Mouse (Mus musculus) stomach, embryonic 15.5 days (tissue): ENCODE measurements at regions not wholly inside any gene's neighbourhood (a gene's known extent, or its start where the extent isn't known, plus 50 kb on each side); places are given as distances from the start of the nearest gene placed in this dataset.
A peak's percentile ranks its signal among the peaks of the same experiment; 100 is the strongest.
"Not testable (repeated sequence)": the region's sequence is repeated elsewhere in the genome, so short reads cannot be mapped to it uniquely, and the experiment has no call there.

Source experiments
- ATAC-seq: fragments of 200-750 bp; cut with Nextera tagmentation; 2 replicates; pipeline ENCODE4 v1.8.0; 2017; ENCODE audit warnings: low read depth, moderate number of reproducible peaks, moderate TSS enrichment; ENCODE audit not compliant: insufficient read depth, low FRiP score
- H3K27ac ChIP-seq: fragments of 300-500 bp; sonication (generic); 2 replicates; pipeline ENCODE4 v1.5.1; 2015; ENCODE audit warnings: mild to moderate bottlenecking, inconsistent platforms
- H3K27me3 ChIP-seq: fragments of 300-500 bp; sonication (generic); replicated peaks from 2 replicates; pipeline ENCODE4 v1.6.1; 2015; ENCODE audit warnings: inconsistent platforms
- H3K36me3 ChIP-seq: fragments of 300-500 bp; sonication (generic); 2 replicates; pipeline ENCODE4 v1.6.1; 2015; ENCODE audit warnings: inconsistent platforms
- H3K4me1 ChIP-seq: fragments of 300-500 bp; sonication (generic); 2 replicates; pipeline ENCODE4 v1.6.1; 2015; ENCODE audit warnings: inconsistent platforms
- H3K4me2 ChIP-seq: fragments of 300-500 bp; sonication (generic); 2 replicates; pipeline ENCODE4 v1.6.1; 2015; ENCODE audit warnings: mild to moderate bottlenecking, inconsistent platforms
- H3K4me3 ChIP-seq: fragments of 300-500 bp; sonication (generic); replicated peaks from 2 replicates; pipeline ENCODE4 v1.5.1; 2015; ENCODE audit warnings: inconsistent platforms
- H3K9ac ChIP-seq: fragments of 300-500 bp; sonication (generic); 2 replicates; pipeline ENCODE4 v1.6.1; 2015; ENCODE audit warnings: inconsistent platforms
- H3K9me3 ChIP-seq: fragments of 300-500 bp; sonication (generic); 2 replicates; pipeline ENCODE4 v1.6.1; 2016; ENCODE audit warnings: inconsistent platforms
- WGBS: fragments of 180-500 bp; shearing (Covaris S2); methylation state at CpG from one replicate; pipeline ENCODE4 v1.1.7; 2015; 5-methylcytosine and 5-hydroxymethylcytosine counted together

- Histone ChIP-seq H3K4me3 (no peak overlapping the region), H3K4me2 (no peak overlapping the region), H3K4me1 (0 out of 2 replicates have a peak, but pooled peaks cover under 1% of the 10 kb centered on the region), H3K9ac (no peak overlapping the region), H3K27me3 (no peaks in the 10 kb centered on the region), H3K36me3 (no peaks in the 10 kb centered on the region), H3K9me3 (no peaks in the 10 kb centered on the region), H3K27ac (no peak overlapping the region)
- 87% methylated on average over 7 of the region's 7 CpGs for WGBS
- ATAC-seq = no peak
Measured at GRCm38 (mm10) chr12:109754986-109755385, 154.9 kb upstream of the Rtl1 start.

DNA sequence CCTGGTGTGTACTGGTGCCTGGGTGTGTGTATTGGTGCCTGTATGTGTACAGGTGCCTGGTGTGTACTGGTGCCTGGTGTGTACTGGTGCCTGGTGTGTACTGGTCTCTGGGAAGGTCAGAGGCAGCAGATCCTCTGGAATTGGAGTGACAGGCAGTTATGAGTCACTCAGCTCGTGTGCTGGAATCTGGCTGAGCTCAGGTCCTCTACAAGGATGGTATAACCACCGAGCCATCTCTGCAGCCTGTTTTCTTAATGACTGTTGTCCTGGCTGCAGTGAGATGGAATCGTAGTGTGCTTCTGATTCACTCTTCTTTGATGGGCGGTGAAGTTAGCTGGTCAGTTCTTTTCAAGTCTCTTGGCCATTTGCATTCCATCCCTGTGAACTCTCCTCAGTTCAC lies 164.2 kb upstream of the Rtl1 start:
- no peaks in the 10 kb centered on the region for H3K4me1 ChIP-seq
- WGBS = 63% methylated on average over 4 of the region's 4 CpGs
- no peaks in the 10 kb centered on the region for H3K36me3 ChIP-seq
- no peaks in the 10 kb centered on the region for H3K27me3 ChIP-seq
- H3K9me3 ChIP-seq = no peaks in the 10 kb centered on the region
- H3K9ac ChIP-seq = no peak overlapping the region
- ATAC-seq = no peak
- H3K27ac ChIP-seq = no peak overlapping the region
- no peak overlapping the region for H3K4me3 ChIP-seq
- no peak overlapping the region for H3K4me2 ChIP-seq

DNA sequence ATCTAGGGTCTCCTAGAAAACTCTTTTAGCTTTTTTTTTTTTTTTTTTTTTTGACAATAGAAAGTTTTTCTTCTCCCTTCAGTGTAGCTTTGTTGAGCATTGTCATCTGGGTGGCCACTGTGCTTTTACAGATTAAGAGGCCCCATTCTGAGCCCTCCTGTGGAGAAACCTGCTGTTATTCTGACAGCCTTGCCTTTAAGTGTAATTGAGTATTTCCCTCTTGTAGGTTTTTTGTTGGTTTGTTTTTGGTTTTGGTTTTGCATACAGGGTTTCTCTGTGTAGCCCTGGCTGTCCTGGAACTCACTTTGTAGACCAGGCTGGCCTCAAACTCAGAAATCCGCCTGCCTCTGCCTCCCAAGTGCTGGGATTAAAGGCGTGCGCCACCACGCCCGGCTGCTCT lies 166.5 kb upstream of the Rtl1 start:
- not testable (repeated sequence) for H3K27me3 ChIP-seq, H3K27ac ChIP-seq, H3K36me3 ChIP-seq, H3K4me2 ChIP-seq, H3K4me3 ChIP-seq, H3K9ac ChIP-seq, H3K9me3 ChIP-seq, ATAC-seq, H3K4me1 ChIP-seq
- WGBS = 77% methylated on average over 5 of the region's 5 CpGs

GRCm38 (mm10) chr12:109772543-109772942 lies 172.4 kb upstream of the Rtl1 start:
- H3K4me2 ChIP-seq = no peak overlapping the region
- no peaks in the 10 kb centered on the region for H3K36me3 ChIP-seq
- 62% methylated on average over 2 of the region's 2 CpGs for WGBS
- H3K4me3 ChIP-seq = no peak overlapping the region
- no peak overlapping the region for H3K27ac ChIP-seq
- H3K27me3 ChIP-seq = no peaks in the 10 kb centered on the region
- no peaks in the 10 kb centered on the region for H3K9me3 ChIP-seq
- no peaks in the 10 kb centered on the region for H3K4me1 ChIP-seq
- no peak for ATAC-seq
- no peak overlapping the region for H3K9ac ChIP-seq

- Histone ChIP-seq H3K9ac (no peak overlapping the region), H3K4me2 (no peak overlapping the region), H3K4me1 (no peaks in the 10 kb centered on the region), H3K36me3 (no peaks in the 10 kb centered on the region), H3K27me3 (no peaks in the 10 kb centered on the region), H3K4me3 (no peak overlapping the region), H3K9me3 (no peaks in the 10 kb centered on the region), H3K27ac (no peak overlapping the region)
- no peak for ATAC-seq
- WGBS = 69% methylated on average over 3 of the region's 3 CpGs
Measured at GRCm38 (mm10) chr12:109773909-109774313, 173.8 kb upstream of the Rtl1 start.

- no peak for ATAC-seq
- WGBS = 87% methylated on average over 3 of the region's 3 CpGs
- Histone ChIP-seq H3K9ac (no peak overlapping the region), H3K9me3 (no peaks in the 10 kb centered on the region), H3K36me3 (no peaks in the 10 kb centered on the region), H3K4me2 (no peak overlapping the region), H3K27ac (no peak overlapping the region), H3K27me3 (no peaks in the 10 kb centered on the region), H3K4me1 (no peaks in the 10 kb centered on the region), H3K4me3 (no peak overlapping the region)
Measured at GRCm38 (mm10) chr12:109798846-109799245, 198.7 kb upstream of the Rtl1 start.

GRCm38 (mm10) chr12:109799395-109799794 lies 199.3 kb upstream of the Rtl1 start:
- H3K36me3 ChIP-seq = no peaks in the 10 kb centered on the region
- no peak overlapping the region for H3K4me3 ChIP-seq
- no peak overlapping the region for H3K9ac ChIP-seq
- 67% methylated on average over 1 of the region's 1 CpGs for WGBS
- H3K27me3 ChIP-seq = no peaks in the 10 kb centered on the region
- no peak overlapping the region for H3K27ac ChIP-seq
- no peak overlapping the region for H3K4me2 ChIP-seq
- H3K9me3 ChIP-seq = no peaks in the 10 kb centered on the region
- ATAC-seq = no peak
- no peaks in the 10 kb centered on the region for H3K4me1 ChIP-seq

DNA sequence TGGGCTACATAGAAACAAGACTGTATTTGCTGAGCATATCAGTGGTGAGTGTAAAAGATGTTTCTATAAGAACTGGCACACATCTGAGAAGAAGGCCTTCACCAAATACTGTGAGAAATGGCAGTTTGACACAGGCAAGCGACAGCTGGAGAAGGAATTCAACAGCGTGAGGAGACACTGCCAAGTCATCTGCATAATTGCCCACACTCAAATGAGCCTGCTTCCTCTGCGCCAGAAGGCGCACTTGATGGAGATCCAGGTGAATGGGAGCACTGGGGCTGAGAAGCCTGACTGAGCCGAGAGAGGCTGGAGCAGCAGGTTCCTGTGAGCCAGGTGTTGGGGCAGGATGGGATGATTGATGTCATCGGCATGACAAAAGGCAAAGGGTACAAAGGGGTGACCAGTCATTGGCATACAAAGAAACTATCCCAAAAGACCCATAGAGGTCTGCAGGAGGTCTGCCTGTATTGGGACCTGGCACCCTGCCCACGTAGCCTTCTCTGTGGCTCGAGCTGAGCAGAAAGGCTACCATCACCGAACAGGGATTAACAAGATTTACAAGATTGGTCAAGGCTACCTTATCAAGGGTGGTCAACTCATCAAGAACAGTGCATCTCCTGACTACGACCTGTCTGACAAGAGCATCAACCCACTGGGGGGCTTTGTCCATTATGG lies 227.2 kb upstream of the Rtl1 start:
- 83% methylated on average over 10 of the region's 10 CpGs for WGBS

GRCm38 (mm10) chr12:109830303-109831020 lies 230.3 kb upstream of the Rtl1 start:
- no peaks in the 10 kb centered on the region for H3K36me3 ChIP-seq
- H3K4me2 ChIP-seq = no peak overlapping the region
- peak; percentile 43; the same call in 1 of the 2 replicates for ATAC-seq
- H3K9ac ChIP-seq = no peak overlapping the region
- WGBS = 47% methylated on average over 16 of the region's 16 CpGs
- H3K4me3 ChIP-seq = no peak overlapping the region
- no peaks in the 10 kb centered on the region for H3K27me3 ChIP-seq
- H3K4me1 ChIP-seq = no peaks in the 10 kb centered on the region
- H3K27ac ChIP-seq = no peak overlapping the region
- no peaks in the 10 kb centered on the region for H3K9me3 ChIP-seq

More for the DNA sequence above, 227.2 kb upstream of the Rtl1 start:
- Histone ChIP-seq H3K9ac (no peak overlapping the region), H3K9me3 (no peaks in the 10 kb centered on the region), H3K4me3 (no peak overlapping the region), H3K27me3 (no peaks in the 10 kb centered on the region), H3K4me1 (no peaks in the 10 kb centered on the region), H3K36me3 (no peaks in the 10 kb centered on the region), H3K4me2 (no peak overlapping the region), H3K27ac (no peak overlapping the region)
- ATAC-seq = no peak

DNA sequence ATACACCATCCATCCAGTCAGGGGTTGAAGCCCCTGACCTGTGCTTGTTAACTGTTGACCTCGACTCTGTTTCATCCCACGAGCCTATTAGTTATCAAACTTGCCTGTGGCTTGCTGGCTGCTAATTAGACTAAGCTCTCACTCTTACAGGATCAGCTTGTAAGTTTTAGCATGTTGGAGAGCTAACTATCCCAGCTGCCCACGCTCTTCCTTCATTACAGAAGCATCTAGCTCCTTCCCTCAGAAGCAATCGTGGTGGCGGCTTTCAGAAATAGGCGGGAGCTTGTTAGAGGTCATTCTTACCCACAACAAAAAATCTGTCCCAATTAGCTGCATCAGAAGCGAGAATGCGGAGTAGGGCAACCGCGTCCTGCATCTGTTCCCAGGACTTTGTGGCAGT lies 232.8 kb upstream of the Rtl1 start:
- Histone ChIP-seq H3K4me3 (no peak overlapping the region), H3K36me3 (no peaks in the 10 kb centered on the region), H3K27me3 (no peaks in the 10 kb centered on the region), H3K27ac (no peak overlapping the region), H3K9ac (no peak overlapping the region), H3K4me2 (no peak overlapping the region), H3K9me3 (no peaks in the 10 kb centered on the region), H3K4me1 (no peaks in the 10 kb centered on the region)
- WGBS = 78% methylated on average over 10 of the region's 10 CpGs
- no peak for ATAC-seq

GRCm38 (mm10) chr12:109836521-109836920 lies 236.4 kb upstream of the Rtl1 start:
- H3K9me3 ChIP-seq = no peaks in the 10 kb centered on the region
- H3K36me3 ChIP-seq = no peaks in the 10 kb centered on the region
- no peak overlapping the region for H3K4me2 ChIP-seq
- WGBS = 56% methylated on average over 8 of the region's 8 CpGs
- no peaks in the 10 kb centered on the region for H3K27me3 ChIP-seq
- no peak for ATAC-seq
- H3K4me3 ChIP-seq = no peak overlapping the region
- no peak overlapping the region for H3K27ac ChIP-seq
- H3K9ac ChIP-seq = no peak overlapping the region
- peaks cover 15% of the 10 kb centered on the region; the same call in 1 of the 2 replicates for H3K4me1 ChIP-seq

- ATAC-seq = peak; percentile 68
- Histone ChIP-seq H3K36me3 (no peaks in the 10 kb centered on the region), H3K4me2 (no peak overlapping the region), H3K9ac (no peak overlapping the region), H3K4me3 (no peak overlapping the region), H3K27me3 (no peaks in the 10 kb centered on the region), H3K9me3 (no peaks in the 10 kb centered on the region), H3K4me1 (peaks cover 15% of the 10 kb centered on the region; the same call in 1 of the 2 replicates), H3K27ac (peak overlapping the region; percentile 88)
- 31% methylated on average over 9 of the region's 9 CpGs for WGBS
Measured at GRCm38 (mm10) chr12:109839126-109839587, 239.0 kb upstream of the Rtl1 start.
